Comparison of ENCODE assay signal across 26 mouse cellular contexts in genomic region chr8:8256327-8256726, GRCm38 (mm10).
DNase-seq lines count a peak whose midpoint lies in the region; ATAC-seq and TF ChIP-seq lines count a peak whose summit lies in the region.
"Had no signal": no experiment of that assay in that cellular context is flagged by ENCODE, and none has a peak within 500 bp of the region (broad histone marks: within the 10 kb centered on the region; RNA-seq: fewer than 3 reads in every experiment).

No protein-coding gene starts in this region.

- H3K27ac ChIP-seq in lung, embryonic 14.5 days (ENCODE audit: low read depth): no peak overlapping the region
- H3K27ac ChIP-seq in embryonic facial prominence, embryonic 14.5 days (replicated peaks; ENCODE audit: low read depth, low read length): no peak overlapping the region; the same call in 1 of the 2 replicates
- no peak overlapping the region for H3K27ac ChIP-seq in limb, embryonic 13.5 days
- H3K27ac ChIP-seq: embryonic facial prominence, embryonic 13.5 days; forebrain, embryonic 15.5 days; heart, adult 2 months; heart, embryonic 13.5 days; kidney, embryonic 15.5 days; liver, embryonic 15.5 days; midbrain, embryonic 12.5 days; neural tube, embryonic 12.5 days had no signal

- peaks cover 3% of the 10 kb centered on the region; the same call in 1 of the 2 replicates for H3K4me1 ChIP-seq in lung, embryonic 14.5 days (ENCODE audit: insufficient read depth)
- 0 out of 2 replicates have a peak, but pooled peaks cover 4% of the 10 kb centered on the region for H3K4me1 ChIP-seq in lung, adult 2 months (ENCODE audit: control insufficient read depth, insufficient read depth, low read length)
- peaks cover 12% of the 10 kb centered on the region; the same call in 1 of the 2 replicates for H3K4me1 ChIP-seq in embryonic facial prominence, embryonic 14.5 days (ENCODE audit: control insufficient read depth, insufficient read depth, low read length)
- peaks cover 14% of the 10 kb centered on the region for H3K4me1 ChIP-seq in limb, embryonic 13.5 days
- H3K4me1 ChIP-seq: forebrain, embryonic 15.5 days; kidney, embryonic 15.5 days; liver, embryonic 15.5 days; neural tube, embryonic 12.5 days had no signal

- no peak for TF ChIP-seq CTCF in lung, embryonic 14.5 days (IDR thresholded peaks at IDR 0.05; ENCODE audit: low read depth)
- no peak for TF ChIP-seq CTCF in lung, adult 2 months (IDR thresholded peaks at IDR 0.05; ENCODE audit: insufficient read depth, low read length)

- no peaks in the 10 kb centered on the region for H3K36me3 ChIP-seq in lung, embryonic 14.5 days (ENCODE audit: insufficient read depth)
- no peaks in the 10 kb centered on the region for H3K36me3 ChIP-seq in embryonic facial prominence, embryonic 14.5 days (ENCODE audit: control insufficient read depth, insufficient read depth, low read length)
- no peaks in the 10 kb centered on the region for H3K36me3 ChIP-seq in limb, embryonic 13.5 days
- H3K36me3 ChIP-seq: embryonic facial prominence, embryonic 13.5 days; forebrain, embryonic 15.5 days; heart, embryonic 13.5 days; kidney, embryonic 15.5 days; liver, embryonic 15.5 days; midbrain, embryonic 12.5 days; neural tube, embryonic 12.5 days had no signal

- 35% methylated on average over 1 of the region's 1 CpGs for WGBS in lung, embryonic 14.5 days
- 63% methylated on average over 1 of the region's 1 CpGs for WGBS in lung, adult 2 months
- 8% methylated on average over 1 of the region's 1 CpGs for WGBS in embryonic facial prominence, embryonic 14.5 days
- 7% methylated on average over 1 of the region's 1 CpGs for WGBS in limb, embryonic 13.5 days

- TF ChIP-seq POLR2A in lung, adult 2 months (IDR thresholded peaks at IDR 0.05; ENCODE audit: borderline replicate concordance, extremely low read depth, low read depth, low read length): no peak

- DNase-seq in lung, embryonic 14.5 days: peak; percentile 19
- no peak for DNase-seq in lung, adult 2 months
- DNase-seq in embryo, embryonic 10 days (ENCODE audit: low spot score): peak; percentile 56
- DNase-seq in embryonic facial prominence, embryonic 14.5 days (ENCODE audit: low spot score): peak; percentile 59
- DNase-seq in gastrocnemius, postnatal 4 days (ENCODE audit: low spot score in 2 of 2): no peak
- DNase-seq in gastrocnemius, adult 18-20 months (ENCODE audit: low spot score): no peak
- DNase-seq: adrenal gland, postnatal 25 days; cerebellum, adult 8-10 months; cerebellum, postnatal 36 days; gastrocnemius, postnatal 25 days; heart, adult 2 months; heart, postnatal 14 days; kidney, adult 11 months; kidney, postnatal 36 days; layer of hippocampus, postnatal 36 days; liver; lung, postnatal 10 days; thymus, postnatal 14 days had no signal

- H3K9ac ChIP-seq in lung, embryonic 14.5 days: no peak overlapping the region
- H3K9ac ChIP-seq in embryonic facial prominence, embryonic 14.5 days (ENCODE audit: low read depth, low read length): no peak overlapping the region
- no peak overlapping the region for H3K9ac ChIP-seq in limb, embryonic 13.5 days
- H3K9ac ChIP-seq: embryonic facial prominence, embryonic 13.5 days; forebrain, embryonic 15.5 days; heart, embryonic 13.5 days; kidney, embryonic 15.5 days; liver, embryonic 15.5 days; midbrain, embryonic 12.5 days; neural tube, embryonic 12.5 days had no signal

- ATAC-seq in lung, embryonic 14.5 days (ENCODE audit: insufficient read depth): no peak
- peak; percentile 44; the same call in 1 of the 2 replicates for ATAC-seq in embryonic facial prominence, embryonic 14.5 days (ENCODE audit: low read depth)
- peak; percentile 66; the same call in 1 of the 2 replicates for ATAC-seq in limb, embryonic 13.5 days (ENCODE audit: low FRiP score, low read depth)
- ATAC-seq: forebrain, embryonic 15.5 days had no signal

- no peak overlapping the region for H3K4me3 ChIP-seq in lung, embryonic 14.5 days (ENCODE audit: low read depth, low read length)
- H3K4me3 ChIP-seq in lung, adult 2 months (replicated peaks; ENCODE audit: extremely low read depth, low read depth, low read length): no peak overlapping the region
- no peak overlapping the region for H3K4me3 ChIP-seq in embryonic facial prominence, embryonic 14.5 days (ENCODE audit: low read depth, low read length)
- H3K4me3 ChIP-seq in limb, embryonic 13.5 days: no peak overlapping the region
- H3K4me3 ChIP-seq: embryonic facial prominence, embryonic 13.5 days; forebrain, embryonic 15.5 days; heart, adult 2 months; heart, embryonic 13.5 days; kidney, embryonic 15.5 days; liver, embryonic 15.5 days; midbrain, embryonic 12.5 days; neural tube, embryonic 12.5 days had no signal

- peaks cover 3% of the 10 kb centered on the region; the same call in 1 of the 2 replicates for H3K9me3 ChIP-seq in lung, embryonic 14.5 days (ENCODE audit: low read depth, low read length)
- H3K9me3 ChIP-seq in embryonic facial prominence, embryonic 14.5 days (ENCODE audit: control insufficient read depth, low read length): 0 out of 2 replicates have a peak, but pooled peaks cover 3% of the 10 kb centered on the region
- no peaks in the 10 kb centered on the region for H3K9me3 ChIP-seq in limb, embryonic 13.5 days
- H3K9me3 ChIP-seq: embryonic facial prominence, embryonic 13.5 days; forebrain, embryonic 15.5 days; heart, embryonic 13.5 days; liver, embryonic 15.5 days; midbrain, embryonic 12.5 days; neural tube, embryonic 12.5 days had no signal

- H3K27me3 ChIP-seq in lung, embryonic 14.5 days (ENCODE audit: insufficient read depth, low read length): no peaks in the 10 kb centered on the region
- H3K27me3 ChIP-seq in embryonic facial prominence, embryonic 14.5 days (replicated peaks; ENCODE audit: control insufficient read depth, insufficient read depth, low read length): no peaks in the 10 kb centered on the region
- no peaks in the 10 kb centered on the region for H3K27me3 ChIP-seq in limb, embryonic 13.5 days
- H3K27me3 ChIP-seq: embryonic facial prominence, embryonic 13.5 days; forebrain, embryonic 15.5 days; heart, embryonic 13.5 days; kidney, embryonic 15.5 days; liver, embryonic 15.5 days; neural tube, embryonic 12.5 days had no signal

- H3K4me2 ChIP-seq in lung, embryonic 14.5 days: no peak overlapping the region
- no peak overlapping the region for H3K4me2 ChIP-seq in embryonic facial prominence, embryonic 14.5 days (ENCODE audit: low read depth, low read length)
- no peak overlapping the region for H3K4me2 ChIP-seq in limb, embryonic 13.5 days (replicated peaks)
- H3K4me2 ChIP-seq: embryonic facial prominence, embryonic 13.5 days; forebrain, embryonic 15.5 days; heart, embryonic 13.5 days; kidney, embryonic 15.5 days; liver, embryonic 15.5 days; midbrain, embryonic 12.5 days; neural tube, embryonic 12.5 days had no signal

Comparison
In these comparisons a context has a peak if more than half of its experiments do, and no peak if none do; other contexts are left out.
1. DNase-seq: peak in lung, embryonic 14.5 days (single experiment), embryo, embryonic 10 days (single experiment) and embryonic facial prominence, embryonic 14.5 days (single experiment); none in lung, adult 2 months (single experiment), gastrocnemius, postnatal 4 days (0 of 2) and gastrocnemius, adult 18-20 months (single experiment).